Mouse (Mus musculus): ENCODE data around the gene Ccnt2.

The Ccnt2 gene

GRCm38 (mm10) chr1:127788943-127789342 lies 15.0 kb downstream of the Ccnt2 start:
- no peak for DNase-seq (ENCODE audit: extremely low read depth, low read depth)

- no peak for DNase-seq (ENCODE audit: extremely low read depth, low read depth)
These were observed 19.5 kb downstream of the Ccnt2 start for GRCm38 (mm10) chr1:127793459-127793858.

- no peak for DNase-seq (ENCODE audit: extremely low read depth, low read depth)
These were observed 21.3 kb downstream of the Ccnt2 start for GRCm38 (mm10) chr1:127795087-127795769.

- DNase-seq (ENCODE audit: extremely low read depth, low read depth) = no peak
These were observed 22.4 kb downstream of the Ccnt2 start for GRCm38 (mm10) chr1:127796341-127796740.

GRCm38 (mm10) chr1:127796752-127797151 lies 22.8 kb downstream of the Ccnt2 start:
- no peak for DNase-seq (ENCODE audit: extremely low read depth, low read depth)

GRCm38 (mm10) chr1:127802916-127803315 lies 29.0 kb downstream of the Ccnt2 start:
- no peak for DNase-seq (ENCODE audit: extremely low read depth, low read depth)

- DNase-seq (ENCODE audit: extremely low read depth, low read depth) = no peak
These were observed 34.7 kb downstream of the Ccnt2 start for GRCm38 (mm10) chr1:127808671-127809070.

- DNase-seq (ENCODE audit: extremely low read depth, low read depth) = no peak
These were observed 39.0 kb downstream of the Ccnt2 start for GRCm38 (mm10) chr1:127812929-127813328.

GRCm38 (mm10) chr1:127816381-127816780 lies 42.4 kb downstream of the Ccnt2 start:
- no peak for DNase-seq (ENCODE audit: extremely low read depth, low read depth)

- peak; percentile 68 for DNase-seq (ENCODE audit: extremely low read depth, low read depth)
These were observed 53.4 kb downstream of the Ccnt2 start for GRCm38 (mm10) chr1:127827325-127827724.

GRCm38 (mm10) chr1:127830215-127830921 lies 56.4 kb downstream of the Ccnt2 start:
- DNase-seq (ENCODE audit: extremely low read depth, low read depth) = no peak

- no peak for DNase-seq (ENCODE audit: extremely low read depth, low read depth)
These were observed 59.8 kb downstream of the Ccnt2 start for GRCm38 (mm10) chr1:127833714-127834113.

GRCm38 (mm10) chr1:127834202-127834601 lies 60.2 kb downstream of the Ccnt2 start:
- no peak for DNase-seq (ENCODE audit: extremely low read depth, low read depth)

- peak; percentile 76 for DNase-seq (ENCODE audit: extremely low read depth, low read depth)
These were observed 62.7 kb downstream of the Ccnt2 start for GRCm38 (mm10) chr1:127836619-127837018.

- DNase-seq (ENCODE audit: extremely low read depth, low read depth) = no peak
These were observed 64.6 kb downstream of the Ccnt2 start for GRCm38 (mm10) chr1:127838602-127839001.

- no peak for DNase-seq (ENCODE audit: extremely low read depth, low read depth)
These were observed 71.5 kb downstream of the Ccnt2 start for GRCm38 (mm10) chr1:127845472-127845871.

- no peak for DNase-seq (ENCODE audit: extremely low read depth, low read depth)
These were observed 76.2 kb downstream of the Ccnt2 start for GRCm38 (mm10) chr1:127850075-127850610.

- no peak for DNase-seq (ENCODE audit: extremely low read depth, low read depth)
These were observed 80.7 kb downstream of the Ccnt2 start, which contains the start of gene Map3k19 for GRCm38 (mm10) chr1:127854486-127855222. Gene Map3k19 (minus strand): TSS chr1:127855031.
